Mouse (Mus musculus): ENCODE measurements around the gene Prop1.
A peak's percentile ranks its signal among the peaks of the same experiment; 100 is the strongest.

Prop1 gene

DNA sequence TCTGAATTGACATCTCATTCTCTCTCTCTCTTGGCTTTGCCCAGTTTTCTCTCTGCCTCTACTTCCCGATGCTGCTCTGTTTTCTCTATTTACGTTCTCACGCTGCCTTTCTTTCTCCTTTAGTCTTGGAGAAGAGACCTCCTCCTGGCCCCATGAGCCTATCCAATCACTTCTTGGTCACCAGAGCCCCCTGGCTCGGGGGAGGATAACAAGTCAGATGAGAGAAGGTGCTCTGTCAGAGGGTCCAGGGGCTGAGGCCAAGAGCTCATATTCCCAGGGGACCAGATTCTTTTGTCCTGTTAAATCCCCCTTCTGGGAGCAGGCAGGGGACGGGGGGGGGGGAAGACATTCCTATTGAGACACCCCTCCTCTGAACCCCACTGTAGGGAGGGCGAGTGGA lies at the start of gene Prop1:
TSS of gene Prop1 (minus strand) at position 101 of the 400 bp plus-strand sequence.
- DNase-seq (ENCODE audit: low read depth, low spot score) = no peak

DNA sequence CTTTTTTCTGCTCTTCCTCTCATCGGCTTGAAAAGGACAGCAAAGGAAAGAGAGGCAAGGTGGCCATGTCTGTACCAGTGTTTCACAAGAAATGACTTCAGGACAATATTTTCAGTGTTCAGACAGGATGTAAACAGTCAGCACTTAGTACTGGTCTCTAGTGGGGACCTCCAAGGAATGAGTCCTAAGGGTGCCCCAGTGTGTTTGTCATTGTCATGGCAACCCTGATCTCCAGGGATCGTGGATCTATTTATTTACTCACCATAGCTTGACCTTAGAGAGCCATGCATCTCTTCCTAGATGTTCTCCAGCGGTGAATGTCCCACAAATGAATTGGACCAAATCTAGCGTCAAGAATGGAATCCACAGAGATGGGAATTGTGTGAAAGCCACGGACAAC lies 49.7 kb upstream of the Prop1 start, which contains the start of gene Olfr51:
TSS of gene Olfr51 (plus strand) at position 301 of the 400 bp plus-strand sequence.
- DNase-seq (ENCODE audit: low read depth, low spot score) = no peak

DNA sequence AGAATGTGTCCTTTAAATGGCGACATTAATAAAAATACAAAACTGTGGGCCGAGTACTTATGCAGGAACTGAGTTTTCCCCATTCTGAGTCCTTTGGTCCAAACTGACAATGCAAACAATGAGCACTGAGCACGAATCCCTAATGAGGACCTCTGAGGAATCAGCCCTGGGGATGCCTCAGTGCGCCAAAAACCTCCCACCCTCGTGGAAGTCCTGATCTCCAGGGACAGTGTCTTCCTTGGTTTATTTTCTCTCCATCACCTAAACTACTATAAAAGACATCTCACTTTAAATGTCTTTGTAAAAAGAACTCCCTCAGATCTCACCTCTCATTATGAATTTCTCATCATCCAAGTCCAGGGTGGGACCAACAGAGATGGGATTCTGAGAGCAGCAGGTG lies 28.1 kb upstream of the Prop1 start, which contains the start of gene Olfr1377:
TSS of gene Olfr1377 (plus strand) at position 301 of the 400 bp plus-strand sequence.
- no peak for DNase-seq (ENCODE audit: low read depth, low spot score)

DNA sequence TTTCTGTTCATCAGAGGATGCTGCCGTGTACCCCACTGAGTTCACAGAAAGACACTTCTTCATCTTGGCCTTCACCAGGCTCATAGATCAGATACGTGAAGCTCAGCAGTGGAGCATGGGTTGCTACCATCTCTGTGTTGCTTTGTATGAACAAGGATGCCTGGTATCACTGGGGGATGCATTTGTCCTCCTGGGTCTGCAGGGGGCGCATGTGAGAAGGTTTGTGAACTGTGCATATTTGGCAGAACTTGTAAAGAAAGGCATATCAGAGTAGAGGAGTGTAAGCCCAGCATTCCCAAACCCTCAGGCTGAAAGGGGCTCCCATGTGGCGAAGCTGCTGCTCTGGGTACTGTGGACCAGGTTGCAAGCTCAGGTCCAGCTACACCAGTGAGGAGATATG lies 23.7 kb upstream of the Prop1 start:
- no peak for DNase-seq (ENCODE audit: low read depth, low spot score)

DNA sequence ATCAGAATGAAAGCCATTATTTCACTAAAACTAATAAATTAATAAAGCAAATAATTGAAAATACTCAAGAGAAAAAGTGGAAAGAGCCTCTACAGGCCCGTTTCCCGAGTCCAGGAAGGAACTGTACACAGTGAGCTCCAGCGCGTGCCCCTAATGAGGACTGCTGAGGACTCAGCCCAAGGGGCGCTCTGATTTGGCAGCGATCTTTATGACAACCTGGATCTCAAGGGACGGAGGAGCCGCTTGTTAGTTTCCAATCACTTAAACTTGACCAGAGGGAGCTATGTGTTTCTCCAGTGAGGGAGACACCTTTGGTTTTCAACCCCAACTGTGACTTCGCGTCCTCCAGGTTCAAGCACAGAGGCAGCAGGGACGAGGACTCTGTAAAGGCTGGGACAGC lies 12.7 kb upstream of the Prop1 start, which contains the start of gene Olfr1378:
TSS of gene Olfr1378 (plus strand) at position 301 of the 400 bp plus-strand sequence.
- DNase-seq (ENCODE audit: low read depth, low spot score) = no peak

DNA sequence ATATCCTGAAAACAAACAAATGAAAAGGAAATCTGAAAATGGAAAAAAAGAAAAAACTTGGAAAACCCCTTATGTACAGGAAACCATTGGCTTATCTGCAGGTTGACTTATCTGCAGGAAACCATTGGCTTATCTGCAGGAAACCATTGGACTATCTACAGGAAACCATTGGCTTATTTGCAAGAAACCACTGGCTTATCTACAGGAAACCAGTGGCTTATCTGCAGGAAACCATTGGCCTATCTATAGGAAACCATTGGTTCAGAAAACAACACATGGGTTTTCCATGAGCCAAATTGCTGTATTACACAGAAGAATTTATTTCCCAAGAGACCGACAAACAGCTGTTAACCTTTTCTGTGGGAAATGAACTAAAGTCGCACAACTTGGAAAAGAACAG lies 11.3 kb upstream of the Prop1 start:
- DNase-seq (ENCODE audit: low read depth, low spot score) = no peak

DNA sequence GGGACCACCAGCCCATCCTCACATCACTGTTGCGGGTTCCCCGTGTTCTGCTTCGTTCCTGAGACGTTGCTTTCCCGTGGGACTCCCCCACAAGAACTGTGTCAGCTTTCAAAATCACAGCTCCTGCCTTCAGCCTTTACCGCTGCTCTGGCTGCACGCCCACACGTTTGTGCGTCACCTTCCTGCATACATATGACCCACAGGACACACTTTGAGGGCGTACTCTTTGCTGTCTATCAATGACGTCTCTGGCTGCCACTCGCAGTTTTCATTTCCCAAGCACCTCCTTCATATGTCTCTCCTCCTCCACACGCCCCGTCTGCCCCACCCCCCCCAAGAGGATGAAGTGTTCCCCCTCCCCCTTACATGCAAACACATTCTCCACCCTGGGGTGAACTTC lies 1.3 kb downstream of the Prop1 start:
- DNase-seq (ENCODE audit: low read depth, low spot score) = no peak

DNA sequence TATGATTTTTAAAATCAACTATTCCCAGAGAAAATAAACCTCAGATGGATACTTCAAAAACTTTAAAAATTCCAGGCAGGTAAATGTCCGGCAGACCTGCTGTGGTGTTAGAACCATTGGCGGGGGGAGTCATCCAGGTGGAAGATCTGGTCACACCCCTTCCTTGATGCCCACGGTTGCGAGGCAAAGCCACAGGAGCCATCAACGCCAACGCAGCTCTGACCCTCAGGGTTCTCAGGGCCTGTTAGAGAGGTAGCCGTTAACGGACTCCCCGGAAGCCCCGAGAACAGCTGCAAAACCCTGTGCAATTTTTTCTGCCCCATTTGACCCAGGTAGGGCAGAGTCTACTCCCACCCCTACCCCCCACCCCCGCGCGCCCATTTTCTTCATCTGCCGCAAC lies 10.1 kb downstream of the Prop1 start, which contains the start of gene 4933414I15Rik:
TSS of gene 4933414I15Rik (minus strand) at position 260 of the 400 bp plus-strand sequence.
- DNase-seq (ENCODE audit: low read depth, low spot score) = no peak

DNA sequence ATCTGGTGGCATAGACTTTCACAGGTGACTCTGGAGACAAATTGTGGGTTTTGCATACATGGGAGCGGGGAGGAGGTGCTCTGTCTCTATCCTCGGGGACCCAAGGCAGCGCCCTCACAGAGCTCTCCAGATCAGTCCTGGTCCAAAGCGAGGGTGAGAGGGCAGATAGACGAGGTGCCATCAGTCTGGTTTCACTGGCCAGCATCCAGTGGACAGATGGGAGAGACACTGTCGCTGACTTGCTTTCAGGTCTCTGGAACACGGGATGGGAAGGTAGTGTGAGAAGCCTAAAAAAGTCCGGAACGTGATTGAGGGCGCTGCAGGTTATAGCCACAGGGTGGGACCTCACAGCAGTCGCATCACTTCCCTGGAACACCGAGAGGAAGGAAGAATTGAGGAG lies 11.2 kb downstream of the Prop1 start:
- no peak for DNase-seq (ENCODE audit: low read depth, low spot score)

DNA sequence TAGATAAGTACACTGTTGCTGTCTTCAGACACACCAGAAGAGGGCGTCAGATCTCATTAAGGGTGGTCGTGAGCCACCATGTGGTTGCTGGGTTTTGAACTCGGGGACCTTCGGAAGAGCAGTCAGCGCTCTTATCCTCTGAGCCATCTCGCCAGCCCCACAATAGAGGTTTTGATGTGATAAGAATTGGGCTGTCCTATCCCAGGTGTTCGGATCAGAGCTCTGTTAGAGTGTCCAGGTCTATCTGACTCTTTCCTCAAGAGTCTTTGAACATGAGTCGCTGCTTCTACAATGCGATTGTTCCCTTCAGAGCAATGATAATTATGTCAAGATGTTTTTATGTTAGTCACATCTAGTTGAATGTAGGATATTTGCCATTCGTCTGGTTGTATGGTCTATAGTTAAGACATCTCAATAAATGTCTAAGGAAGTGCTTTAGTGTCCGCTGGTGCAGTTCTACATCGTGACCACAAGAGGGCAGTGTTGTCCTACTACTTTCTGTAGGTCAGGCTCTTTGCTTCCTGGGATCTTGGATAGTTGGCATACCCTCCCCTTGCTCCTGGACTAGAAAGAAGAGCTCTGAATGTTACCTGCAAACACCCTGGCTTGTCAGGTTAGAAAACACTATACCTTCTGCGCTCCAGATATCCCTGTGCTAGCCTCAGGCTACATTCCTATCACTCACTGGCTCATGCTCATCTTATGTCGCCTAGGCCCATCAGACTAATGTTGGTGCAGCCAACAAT lies 13.8 kb downstream of the Prop1 start:
- DNase-seq (ENCODE audit: low read depth, low spot score) = peak; percentile 57

DNA sequence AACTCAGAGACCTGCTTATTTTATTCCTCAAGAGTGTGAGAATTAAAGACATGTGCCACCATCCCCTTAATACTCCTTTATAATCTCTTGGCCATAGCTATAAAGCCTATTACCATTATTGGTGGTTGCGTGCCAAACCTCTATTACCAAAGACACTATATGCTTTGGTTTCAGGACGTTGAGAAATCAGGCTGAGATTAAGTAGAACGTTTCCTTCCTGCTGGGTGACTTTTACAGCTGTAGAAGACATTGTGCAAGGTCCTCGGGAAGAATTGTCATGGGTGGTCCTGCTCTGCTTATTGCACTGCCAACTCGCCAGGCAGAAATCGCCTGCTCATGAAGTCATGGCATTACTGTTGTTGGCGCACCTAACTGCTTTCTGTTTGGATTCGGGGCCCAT lies 15.1 kb downstream of the Prop1 start:
- no peak for DNase-seq (ENCODE audit: low read depth, low spot score)

DNA sequence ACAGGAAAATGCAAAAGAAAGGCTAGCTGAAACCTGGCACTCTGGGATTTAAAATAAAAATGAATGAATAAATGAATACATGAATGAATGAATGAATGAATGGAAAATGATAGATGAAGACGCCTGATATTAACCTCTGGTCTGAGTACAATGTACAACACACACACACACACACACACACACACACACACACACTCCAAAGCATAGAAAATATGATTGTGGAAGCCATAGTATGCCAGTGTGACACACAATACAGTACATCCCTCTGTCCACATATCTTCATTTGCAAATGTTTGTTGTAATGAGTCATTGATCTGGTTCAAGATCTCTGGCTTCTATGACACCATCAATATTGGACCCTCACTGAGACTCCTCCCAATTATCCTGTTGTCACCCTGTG lies 21.5 kb downstream of the Prop1 start:
- DNase-seq (ENCODE audit: low read depth, low spot score) = no peak

DNA sequence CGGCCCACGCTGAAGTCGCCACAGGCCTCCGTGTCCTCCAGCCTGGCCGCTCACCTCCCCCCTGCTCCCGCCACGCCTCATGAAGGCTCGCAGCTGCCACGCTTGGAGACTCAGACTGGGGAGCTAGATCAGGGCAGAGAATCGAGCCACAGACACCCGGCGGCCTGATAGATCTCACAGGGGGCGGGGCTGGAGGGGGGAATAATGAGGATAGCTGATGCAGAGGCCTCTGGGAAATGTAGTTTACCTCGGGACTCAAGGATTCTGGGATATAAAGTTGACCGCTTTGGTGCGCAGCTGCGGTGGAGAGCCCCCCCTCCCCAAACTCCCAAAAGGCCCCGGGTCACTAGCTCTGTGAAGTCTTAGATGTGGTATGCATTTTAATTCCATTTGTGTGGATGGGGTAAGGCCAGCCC lies 22.1 kb downstream of the Prop1 start, which contains the start of gene Zfp354b:
TSS of gene Zfp354b (minus strand) at position 183 of the 416 bp plus-strand sequence.
- DNase-seq (ENCODE audit: low read depth, low spot score) = peak; percentile 65

DNA sequence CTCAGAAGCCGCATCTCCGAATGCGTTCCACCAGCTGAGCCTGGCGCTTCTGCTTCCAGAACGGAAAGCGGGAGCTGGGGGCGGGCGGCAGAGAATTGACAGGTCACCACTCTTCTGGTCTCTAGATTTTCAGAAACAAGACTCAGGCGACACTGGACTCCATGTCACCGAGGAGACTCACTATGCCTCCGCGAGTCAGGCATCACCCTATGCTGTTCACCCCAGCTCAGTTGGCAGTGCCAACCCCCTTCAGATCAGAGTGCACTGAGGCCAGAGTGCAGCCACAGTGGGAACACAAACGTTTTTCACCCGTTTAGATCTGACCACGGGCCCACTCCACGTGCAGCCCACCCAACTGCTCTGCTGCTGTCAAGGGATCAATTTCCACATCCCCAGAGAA lies 22.5 kb downstream of the Prop1 start:
- DNase-seq (ENCODE audit: low read depth, low spot score) = no peak

DNA sequence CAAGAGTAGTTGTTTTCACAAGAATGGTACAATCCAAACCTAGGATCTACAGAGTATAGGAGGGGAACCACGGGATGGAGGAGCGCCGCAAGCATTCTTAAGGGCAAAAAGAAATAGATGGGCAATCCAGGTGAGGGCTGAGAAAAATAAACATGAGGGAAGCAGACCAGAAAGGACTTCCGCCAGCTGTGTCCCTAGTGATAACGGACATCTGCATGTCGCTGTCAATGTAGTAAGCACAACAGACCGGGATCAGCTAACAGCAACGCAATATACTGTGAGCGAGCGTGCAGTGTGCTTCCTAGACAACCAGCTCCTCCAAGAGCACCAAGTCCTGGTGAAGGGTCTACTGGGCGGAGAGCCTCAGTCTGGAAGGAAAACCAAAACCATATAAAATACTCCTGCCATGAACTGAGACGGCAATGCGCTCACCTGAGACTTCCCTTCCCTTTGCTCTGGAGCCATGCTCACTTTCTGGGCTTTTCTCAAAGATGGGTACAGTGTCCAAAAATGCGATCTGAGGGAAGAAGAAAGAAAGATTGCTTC lies 23.0 kb downstream of the Prop1 start:
- DNase-seq (ENCODE audit: low read depth, low spot score) = no peak

DNA sequence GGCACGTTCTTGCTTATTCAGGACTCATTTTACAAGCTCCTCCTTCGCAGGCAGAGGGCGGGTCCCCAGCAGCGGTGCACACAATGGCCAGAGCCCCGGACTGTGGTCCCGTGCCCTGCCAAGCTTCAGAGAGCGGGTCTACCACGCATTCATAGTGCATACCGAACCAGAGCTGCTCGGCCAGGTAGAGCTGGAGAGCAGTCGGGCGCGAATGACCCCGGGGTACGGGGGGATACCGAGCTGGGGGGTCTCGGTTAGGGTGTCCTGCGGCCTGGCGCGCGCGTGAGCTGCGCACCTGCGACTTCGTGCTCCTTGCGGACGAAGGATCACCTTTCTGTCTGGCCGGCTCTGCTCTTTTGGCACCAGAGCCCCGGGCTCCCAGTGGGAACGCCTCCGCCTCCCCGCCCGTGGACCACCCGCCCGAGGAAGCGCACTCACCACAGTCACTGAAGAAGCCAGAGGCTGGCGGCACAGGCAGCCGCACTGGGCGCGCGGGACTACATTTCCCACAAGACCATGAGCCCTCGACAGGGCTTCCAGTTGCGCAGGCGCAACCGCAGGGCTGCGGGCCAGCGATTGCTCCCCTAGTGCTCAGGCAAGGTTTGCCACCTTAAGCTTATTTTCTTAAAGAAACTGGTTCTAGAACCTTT lies 37.8 kb downstream of the Prop1 start, which contains the start of gene Zfp2:
TSS of gene Zfp2 (minus strand) at position 495 of the 650 bp plus-strand sequence.
- DNase-seq (ENCODE audit: low read depth, low spot score) = peak; percentile 93

DNA sequence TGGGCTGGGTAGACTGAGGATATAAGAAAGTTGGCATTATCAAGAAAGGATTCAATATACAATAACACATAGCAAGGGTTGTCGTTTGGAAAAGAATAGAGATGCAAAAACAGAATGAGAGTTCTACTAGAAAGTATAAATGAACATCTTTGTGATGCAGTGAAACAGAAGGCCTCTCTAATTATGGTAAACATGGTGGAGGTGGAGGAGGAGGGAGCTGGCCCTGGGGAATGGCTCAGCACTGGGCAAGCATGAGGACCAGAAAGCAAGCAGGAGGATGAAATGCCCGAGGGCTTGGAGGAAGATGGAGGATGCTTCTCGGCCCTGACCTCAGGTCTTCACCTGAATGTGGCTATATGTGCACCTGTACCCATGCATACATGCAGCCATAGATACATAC lies 39.1 kb downstream of the Prop1 start:
- no peak for DNase-seq (ENCODE audit: low read depth, low spot score)

DNA sequence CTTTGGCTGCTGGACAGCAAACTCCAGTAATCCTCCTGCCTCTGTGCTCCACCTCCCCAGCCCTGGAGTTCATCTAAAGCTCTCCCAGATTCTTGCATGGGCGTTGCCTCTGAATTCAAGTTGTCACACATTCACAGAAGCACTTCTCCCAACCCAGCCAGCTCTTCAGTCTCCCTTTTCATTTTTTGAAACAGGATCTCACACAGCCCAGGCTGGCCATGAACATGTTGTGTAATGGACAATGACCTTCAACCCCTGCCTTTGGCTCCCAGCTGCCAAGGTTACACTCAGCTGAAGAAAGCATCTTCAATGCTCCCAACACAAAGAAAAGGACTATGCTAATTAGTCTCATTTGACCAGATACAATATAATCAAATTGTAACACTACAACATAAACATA lies 40.3 kb downstream of the Prop1 start:
- no peak for DNase-seq (ENCODE audit: low read depth, low spot score)

DNA sequence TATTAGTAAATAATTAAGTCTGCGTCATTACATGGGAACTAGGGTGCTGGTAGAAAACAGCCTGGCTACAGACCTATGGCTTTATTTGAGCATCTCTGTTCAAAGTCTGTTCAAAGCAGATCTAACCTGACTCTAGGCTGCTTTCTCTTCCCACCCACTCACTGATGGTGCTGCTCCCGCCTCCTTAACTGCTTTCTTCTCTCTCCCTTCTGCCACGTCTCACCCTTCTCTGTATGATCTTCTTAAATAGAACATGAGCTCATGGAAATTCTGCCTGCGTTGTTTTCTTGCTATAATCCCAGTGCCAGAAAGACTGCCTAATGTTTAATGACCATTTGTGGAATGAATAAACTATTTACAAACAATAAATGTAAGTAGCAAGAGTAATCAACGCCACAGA lies 45.4 kb downstream of the Prop1 start:
- no peak for DNase-seq (ENCODE audit: low read depth, low spot score)

Data from WW6 (cell line).